Mouse (Mus musculus): Measurements from ENCODE around the gene Olfr874.

DNA sequence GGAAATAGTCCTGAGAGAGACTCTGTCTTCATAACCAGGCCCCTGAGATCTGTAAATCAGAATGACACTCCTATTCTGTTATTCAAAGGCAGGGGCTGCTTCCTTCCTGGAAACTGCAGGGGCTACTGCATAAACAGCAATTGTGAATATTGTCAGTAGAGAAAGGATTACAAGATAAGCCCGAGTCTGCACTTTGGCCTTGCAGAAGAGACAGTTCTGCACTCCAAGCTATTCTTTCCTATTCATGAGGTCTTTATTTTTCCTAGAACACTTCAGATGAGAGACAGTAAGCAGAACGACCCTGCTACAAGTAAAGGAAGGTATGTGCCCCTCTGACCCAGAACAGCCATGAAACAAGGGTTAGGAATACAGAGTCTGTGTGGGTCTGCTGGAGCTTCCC is 26.9 kb downstream of the Olfr874 start, which contains the start of gene Olfr875:
- TF ChIP-seq CTCF (IDR thresholded peaks at IDR 0.05; ENCODE audit: low read depth, low read length) = no peak
- TF ChIP-seq EP300 (IDR thresholded peaks at IDR 0.05; ENCODE audit: insufficient read depth, low read depth, low read length) = no peak
- TF ChIP-seq POLR2A (IDR thresholded peaks at IDR 0.05; ENCODE audit: insufficient read depth, low read length) = no peak
